Mouse (Mus musculus): ENCODE measurements at regions not wholly inside any gene's neighbourhood (a gene's known extent, or its start where the extent isn't known, plus 50 kb on each side); places are given as distances from the start of the nearest gene placed in this dataset.

GRCm38 (mm10) chr9:30742471-30743098 lies 179.7 kb downstream of the Adamts15 start:
- Histone ChIP-seq H3K9ac (no peak overlapping the region), H3K9me3 (replicated peaks) (no peaks in the 10 kb centered on the region), H3K36me3 (no peaks in the 10 kb centered on the region), H3K4me3 (no peak overlapping the region), H3K4me1 (replicated peaks) (no peaks in the 10 kb centered on the region), H3K4me2 (no peak overlapping the region), H3K27me3 (no peaks in the 10 kb centered on the region), H3K27ac (no peak overlapping the region)
- no peak for ATAC-seq (replicated peaks; ENCODE audit: insufficient number of reproducible peaks, insufficient read depth, low FRiP score, low read depth)
- 61% methylated on average over 8 of the region's 8 CpGs for WGBS

GRCm38 (mm10) chr9:30731687-30732086 lies 190.6 kb downstream of the Adamts15 start:
- H3K36me3 ChIP-seq, result no peaks in the 10 kb centered on the region
- ATAC-seq (replicated peaks; ENCODE audit: insufficient number of reproducible peaks, insufficient read depth, low FRiP score, low read depth), result no peak
- no peak overlapping the region for H3K27ac ChIP-seq
- WGBS, result 33% methylated on average over 2 of the region's 2 CpGs
- no peaks in the 10 kb centered on the region for H3K27me3 ChIP-seq
- no peaks in the 10 kb centered on the region for H3K9me3 ChIP-seq (replicated peaks)
- H3K4me1 ChIP-seq (replicated peaks), result peaks cover 6% of the 10 kb centered on the region
- no peak overlapping the region for H3K4me3 ChIP-seq
- H3K9ac ChIP-seq, result no peak overlapping the region
- no peak overlapping the region for H3K4me2 ChIP-seq

GRCm38 (mm10) chr9:30723364-30724070 lies 198.7 kb downstream of the Adamts15 start:
- ATAC-seq (replicated peaks; ENCODE audit: insufficient number of reproducible peaks, insufficient read depth, low FRiP score, low read depth), result no peak

GRCm38 (mm10) chr9:30721861-30722260 lies 200.4 kb downstream of the Adamts15 start:
- 0 out of 2 replicates have a peak, but pooled peaks cover under 1% of the 10 kb centered on the region for H3K4me1 ChIP-seq (replicated peaks)
- no peak overlapping the region for H3K4me2 ChIP-seq
- WGBS, result 61% methylated on average over 4 of the region's 4 CpGs
- H3K9me3 ChIP-seq (replicated peaks), result no peaks in the 10 kb centered on the region
- no peak for ATAC-seq (replicated peaks; ENCODE audit: insufficient number of reproducible peaks, insufficient read depth, low FRiP score, low read depth)
- no peak overlapping the region for H3K9ac ChIP-seq
- no peaks in the 10 kb centered on the region for H3K36me3 ChIP-seq
- no peak overlapping the region for H3K27ac ChIP-seq
- no peak overlapping the region for H3K4me3 ChIP-seq
- no peaks in the 10 kb centered on the region for H3K27me3 ChIP-seq

More at GRCm38 (mm10) chr9:30723364-30724070, 198.7 kb downstream of the Adamts15 start:
- Histone ChIP-seq H3K27ac (no peak overlapping the region), H3K4me2 (no peak overlapping the region), H3K9ac (no peak overlapping the region), H3K4me3 (no peak overlapping the region), H3K27me3 (no peaks in the 10 kb centered on the region), H3K36me3 (no peaks in the 10 kb centered on the region), H3K4me1 (replicated peaks) (no peaks in the 10 kb centered on the region), H3K9me3 (replicated peaks) (no peaks in the 10 kb centered on the region)
- 85% methylated on average over 1 of the region's 1 CpGs for WGBS

- Histone ChIP-seq H3K9me3 (replicated peaks) (no peaks in the 10 kb centered on the region), H3K27me3 (no peaks in the 10 kb centered on the region), H3K27ac (no peak overlapping the region), H3K4me2 (no peak overlapping the region), H3K4me1 (replicated peaks) (0 out of 2 replicates have a peak, but pooled peaks cover 2% of the 10 kb centered on the region), H3K36me3 (no peaks in the 10 kb centered on the region), H3K4me3 (no peak overlapping the region), H3K9ac (no peak overlapping the region)
- no peak for ATAC-seq (replicated peaks; ENCODE audit: insufficient number of reproducible peaks, insufficient read depth, low FRiP score, low read depth)
- 76% methylated on average over 8 of the region's 8 CpGs for WGBS
Observed at GRCm38 (mm10) chr9:30716421-30717170, 205.7 kb downstream of the Adamts15 start.

GRCm38 (mm10) chr9:30710131-30710530 lies 212.1 kb downstream of the Adamts15 start:
- H3K36me3 ChIP-seq, result no peaks in the 10 kb centered on the region
- H3K27ac ChIP-seq, result no peak overlapping the region
- H3K4me2 ChIP-seq, result no peak overlapping the region
- WGBS, result 78% methylated on average over 5 of the region's 5 CpGs
- H3K27me3 ChIP-seq, result no peaks in the 10 kb centered on the region
- no peaks in the 10 kb centered on the region for H3K4me1 ChIP-seq (replicated peaks)
- H3K9ac ChIP-seq, result no peak overlapping the region
- no peak for ATAC-seq (replicated peaks; ENCODE audit: insufficient number of reproducible peaks, insufficient read depth, low FRiP score, low read depth)
- no peaks in the 10 kb centered on the region for H3K9me3 ChIP-seq (replicated peaks)
- no peak overlapping the region for H3K4me3 ChIP-seq

- 38% methylated on average over 5 of the region's 5 CpGs for WGBS
- Histone ChIP-seq H3K9me3 (replicated peaks) (no peaks in the 10 kb centered on the region), H3K4me3 (no peak overlapping the region), H3K27me3 (no peaks in the 10 kb centered on the region), H3K4me2 (no peak overlapping the region), H3K4me1 (replicated peaks) (0 out of 2 replicates have a peak, but pooled peaks cover 8% of the 10 kb centered on the region), H3K27ac (no peak overlapping the region), H3K9ac (no peak overlapping the region), H3K36me3 (no peaks in the 10 kb centered on the region)
- peak; percentile 50; the same call in 1 of the 2 replicates for ATAC-seq (replicated peaks; ENCODE audit: insufficient number of reproducible peaks, insufficient read depth, low FRiP score, low read depth)
Observed at GRCm38 (mm10) chr9:30699848-30700247, 222.4 kb downstream of the Adamts15 start.

- Histone ChIP-seq H3K27me3 (no peaks in the 10 kb centered on the region), H3K27ac (no peak overlapping the region), H3K4me2 (no peak overlapping the region), H3K4me1 (replicated peaks) (0 out of 2 replicates have a peak, but pooled peaks cover 8% of the 10 kb centered on the region), H3K9ac (no peak overlapping the region), H3K36me3 (no peaks in the 10 kb centered on the region), H3K4me3 (no peak overlapping the region), H3K9me3 (replicated peaks) (no peaks in the 10 kb centered on the region)
- 0 out of 2 replicates have a peak, but pooled peaks have one; percentile 43 for ATAC-seq (replicated peaks; ENCODE audit: insufficient number of reproducible peaks, insufficient read depth, low FRiP score, low read depth)
- 54% methylated on average over 1 of the region's 1 CpGs for WGBS
Observed at GRCm38 (mm10) chr9:30697533-30697932, 224.7 kb downstream of the Adamts15 start.

- H3K4me1 ChIP-seq (replicated peaks), result no peaks in the 10 kb centered on the region
- H3K9ac ChIP-seq, result no peak overlapping the region
- no peaks in the 10 kb centered on the region for H3K36me3 ChIP-seq
- no peak overlapping the region for H3K27ac ChIP-seq
- H3K4me3 ChIP-seq, result no peak overlapping the region
- no peaks in the 10 kb centered on the region for H3K9me3 ChIP-seq (replicated peaks)
- no peak for ATAC-seq (replicated peaks; ENCODE audit: insufficient number of reproducible peaks, insufficient read depth, low FRiP score, low read depth)
- H3K27me3 ChIP-seq, result no peaks in the 10 kb centered on the region
- H3K4me2 ChIP-seq, result no peak overlapping the region
Observed at GRCm38 (mm10) chr9:30668095-30668494, 241.2 kb downstream of the Snx19 start.

GRCm38 (mm10) chr9:30662456-30662855 lies 235.5 kb downstream of the Snx19 start:
- H3K9ac ChIP-seq, result no peak overlapping the region
- no peaks in the 10 kb centered on the region for H3K27me3 ChIP-seq
- no peak overlapping the region for H3K4me3 ChIP-seq
- no peaks in the 10 kb centered on the region for H3K9me3 ChIP-seq (replicated peaks)
- ATAC-seq (replicated peaks; ENCODE audit: insufficient number of reproducible peaks, insufficient read depth, low FRiP score, low read depth), result no peak
- no peaks in the 10 kb centered on the region for H3K36me3 ChIP-seq
- WGBS, result 88% methylated on average over 6 of the region's 6 CpGs
- H3K4me1 ChIP-seq (replicated peaks), result no peaks in the 10 kb centered on the region
- H3K4me2 ChIP-seq, result no peak overlapping the region
- H3K27ac ChIP-seq, result no peak overlapping the region

GRCm38 (mm10) chr9:30653961-30654360 lies 227.1 kb downstream of the Snx19 start:
- Histone ChIP-seq H3K27me3 (no peaks in the 10 kb centered on the region), H3K27ac (no peak overlapping the region), H3K4me2 (no peak overlapping the region), H3K36me3 (no peaks in the 10 kb centered on the region), H3K9ac (no peak overlapping the region), H3K9me3 (replicated peaks) (no peaks in the 10 kb centered on the region), H3K4me3 (no peak overlapping the region), H3K4me1 (replicated peaks) (no peaks in the 10 kb centered on the region)
- WGBS, result 84% methylated on average over 5 of the region's 5 CpGs
- no peak for ATAC-seq (replicated peaks; ENCODE audit: insufficient number of reproducible peaks, insufficient read depth, low FRiP score, low read depth)

All from heart, embryonic 15.5 days (tissue).